Comparison of ENCODE assay signal across 9 mouse cellular contexts in the genomic region with DNA sequence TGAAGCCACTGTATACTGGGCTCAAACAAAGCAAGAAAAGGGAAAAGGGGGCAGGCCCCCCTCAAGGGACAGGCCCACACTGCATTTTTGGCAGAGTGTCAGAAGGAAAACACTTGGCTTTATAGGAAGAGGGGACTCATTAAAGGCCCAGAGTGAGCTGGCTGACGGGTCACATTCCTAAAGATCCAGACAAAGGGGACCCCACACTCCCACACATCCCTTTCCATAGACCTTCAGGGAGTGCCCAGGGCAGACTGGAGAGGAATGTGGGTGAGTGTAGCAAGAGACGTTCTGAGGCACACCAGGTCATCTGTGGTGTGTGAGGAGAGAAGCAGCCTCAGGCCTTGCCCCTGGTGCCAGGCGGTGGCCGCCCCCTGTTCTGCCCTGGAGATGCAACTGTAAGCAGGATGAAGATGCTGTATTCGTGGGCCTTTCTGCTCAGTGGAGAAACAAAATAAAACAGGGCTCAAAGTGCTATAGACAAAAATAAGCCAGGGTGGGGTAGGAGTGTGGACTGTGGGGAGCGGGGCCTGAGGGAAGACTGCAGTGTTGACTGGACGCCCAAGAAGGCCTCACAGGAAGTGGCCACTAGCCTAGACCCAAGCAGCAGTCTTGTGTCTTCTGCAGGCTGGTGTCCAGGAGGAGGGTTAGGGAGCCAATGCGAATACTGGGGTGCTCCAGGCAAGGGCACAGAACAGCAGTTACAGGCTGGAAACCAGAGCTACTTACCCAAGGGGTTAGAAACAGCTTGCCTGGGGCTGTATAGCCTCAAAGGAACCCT. TPM values are rescaled to one million over a fixed set of nuclear protein-coding genes. Genes with fewer than 3 reads are reported as not detected.
DNase-seq lines count a peak whose midpoint lies in the region; ATAC-seq and TF ChIP-seq lines count a peak whose summit lies in the region.
"Had no signal": no experiment of that assay in that cellular context is flagged by ENCODE, and none has a peak within 500 bp of the region (broad histone marks: within the 10 kb centered on the region; RNA-seq: fewer than 3 reads in every experiment).

No protein-coding gene starts in this region.

- peak; percentile 22; the same call in 1 of the 2 replicates for ATAC-seq in kidney, postnatal 0 days (replicated peaks; ENCODE audit: low FRiP score, low read depth)
- ATAC-seq in Patski, result peak; percentile 29
- peak; percentile 35; the same call in 1 of the 2 replicates for ATAC-seq in forebrain, embryonic 16.5 days

- in situ Hi-C loops in Patski (cut with MboI; ENCODE audit: low pct_unique_long_range_greater_than_20kb), result no loop called here

- H3K27me3 ChIP-seq in kidney, postnatal 0 days (ENCODE audit: insufficient read depth, low read length), result no peaks in the 10 kb centered on the region
- H3K27me3 ChIP-seq in Patski, result no peaks in the 10 kb centered on the region
- H3K27me3 ChIP-seq in forebrain, embryonic 16.5 days (replicated peaks; ENCODE audit: control insufficient read depth, insufficient read depth, low read length), result no peaks in the 10 kb centered on the region

- CTCF ChIA-PET in Patski (lab: Charles Lee), result no interaction called here

- 53% methylated on average over 8 of the region's 8 CpGs for WGBS in kidney, postnatal 0 days
- WGBS in forebrain, embryonic 16.5 days, result 46% methylated on average over 8 of the region's 8 CpGs

- H3K4me3 ChIP-seq in kidney, postnatal 0 days (replicated peaks; ENCODE audit: low read depth, low read length), result no peak overlapping the region
- no peak overlapping the region for H3K4me3 ChIP-seq in forebrain, embryonic 16.5 days (replicated peaks; ENCODE audit: low read length)

- no peaks in the 10 kb centered on the region for H3K9me3 ChIP-seq in kidney, postnatal 0 days (replicated peaks; ENCODE audit: low read length)
- no peaks in the 10 kb centered on the region for H3K9me3 ChIP-seq in forebrain, embryonic 16.5 days (ENCODE audit: control insufficient read depth, low read length)

- H3K4me2 ChIP-seq in kidney, postnatal 0 days (ENCODE audit: low read length), result no peak overlapping the region
- H3K4me2 ChIP-seq in forebrain, embryonic 16.5 days (ENCODE audit: low read length), result no peak overlapping the region

- H3K4me1 ChIP-seq in kidney, postnatal 0 days (replicated peaks; ENCODE audit: insufficient read depth, low read length), result peaks cover 15% of the 10 kb centered on the region; the same call in 1 of the 2 replicates
- peaks cover 14% of the 10 kb centered on the region for H3K4me1 ChIP-seq in forebrain, embryonic 16.5 days (replicated peaks; ENCODE audit: control insufficient read depth, insufficient read depth, low read length)

- H3K9ac ChIP-seq in kidney, postnatal 0 days (ENCODE audit: low read depth, low read length), result no peak overlapping the region
- H3K9ac ChIP-seq in forebrain, embryonic 16.5 days (replicated peaks; ENCODE audit: low read depth, low read length), result no peak overlapping the region

- DNase-seq in kidney, postnatal 0 days (ENCODE audit: low spot score), result peak; percentile 81
- DNase-seq in kidney, adult 18-20 months, result no peak
- DNase-seq in Patski (ENCODE audit: low read depth, low spot score), result no peak
- peak; percentile 58 for DNase-seq in kidney, postnatal 10 days
- no peak for DNase-seq in adrenal gland, adult (ENCODE audit: inconsistent age in 2 of 2, low spot score in 1 of 2)
- DNase-seq in adrenal gland, postnatal 25 days, result no peak
- DNase-seq: layer of hippocampus, adult 9-11 months had no signal

- TF ChIP-seq CTCF in kidney, postnatal 0 days (IDR thresholded peaks at IDR 0.05; ENCODE audit: low read depth), result no peak
- TF ChIP-seq CTCF in Patski (IDR thresholded peaks at IDR 0.05), result no peak

- H3K27ac ChIP-seq in kidney, postnatal 0 days, result peak overlapping the region; percentile 71
- no peak overlapping the region for H3K27ac ChIP-seq in forebrain, embryonic 16.5 days (ENCODE audit: low read length)
- H3K27ac ChIP-seq: macrophage had no signal

- no peaks in the 10 kb centered on the region for H3K36me3 ChIP-seq in kidney, postnatal 0 days (ENCODE audit: insufficient read depth, low read length)
- no peaks in the 10 kb centered on the region for H3K36me3 ChIP-seq in forebrain, embryonic 16.5 days (ENCODE audit: control insufficient read depth, insufficient read depth)

- POLR2A ChIA-PET in Patski (lab: Charles Lee), result no interaction called here

RNA-seq across cellular contexts. Expression of a gene that starts 58.9 kb away (rescaled TPM):
- 46.5 and 52.6 TPM in 2 replicates for polyA plus RNA-seq in kidney, postnatal 0 days (2015; fragmentation: Nextera tagmentation; extraction: Ambion mirVana)
- 109 TPM for polyA plus RNA-seq in Patski (2021)
- 196 and 218 TPM in 2 replicates for polyA plus RNA-seq in forebrain, embryonic 16.5 days (2015; fragmentation: Nextera tagmentation; extraction: Ambion mirVana)
- total RNA-seq in adrenal gland, postnatal 25 days (2021), result 49.6 and 55.2 TPM in 2 replicates

Comparison
In these comparisons a context has a peak if more than half of its experiments do, and no peak if none do; other contexts are left out.
1. DNase-seq: peak in kidney, postnatal 0 days (single experiment) and kidney, postnatal 10 days (single experiment); none in kidney, adult 18-20 months (single experiment), Patski (single experiment), adrenal gland, adult (0 of 2) and adrenal gland, postnatal 25 days (single experiment).
2. Peak in every context shown above with its lines, with median percentiles within 50 percentile points of each other: ATAC-seq.